Mouse (Mus musculus): ENCODE data around the gene Snx29. TPM values are rescaled to one million over a fixed set of nuclear protein-coding genes. Genes with fewer than 3 reads are reported as not detected.

Gene Snx29
- polyA plus RNA-seq, 1 experiment from 2014 or later, result 6.9 TPM

GRCm38 (mm10) chr16:11629704-11630103, 307.0 kb downstream of the Snx29 start:
- no peaks in the 10 kb centered on the region for H3K4me1 ChIP-seq (replicated peaks; ENCODE audit: insufficient read depth, low read length)

GRCm38 (mm10) chr16:11630489-11630888, 307.8 kb downstream of the Snx29 start:
- no peak overlapping the region for H3K4me2 ChIP-seq (ENCODE audit: low read length)
- ATAC-seq (replicated peaks; ENCODE audit: low FRiP score, low read depth) (no peak), DNase-seq (ENCODE audit: low spot score) (peak; percentile 36)
- H3K9me3 ChIP-seq (replicated peaks; ENCODE audit: low read length), result no peaks in the 10 kb centered on the region
- no peak overlapping the region for H3K9ac ChIP-seq (ENCODE audit: low read depth, low read length)
- no peak for TF ChIP-seq CTCF (IDR thresholded peaks at IDR 0.05; ENCODE audit: low read depth)
- H3K27ac ChIP-seq, result no peak overlapping the region
- 28% methylated on average over 5 of the region's 5 CpGs for WGBS
- H3K36me3 ChIP-seq (ENCODE audit: insufficient read depth, low read length), result no peaks in the 10 kb centered on the region
- no peaks in the 10 kb centered on the region for H3K27me3 ChIP-seq (ENCODE audit: insufficient read depth, low read length)
- no peak overlapping the region for H3K4me3 ChIP-seq (replicated peaks; ENCODE audit: low read depth, low read length)
- H3K4me1 ChIP-seq (replicated peaks; ENCODE audit: insufficient read depth, low read length), result no peaks in the 10 kb centered on the region

More at GRCm38 (mm10) chr16:11629704-11630103, 307.0 kb downstream of the Snx29 start:
- no peak overlapping the region for H3K27ac ChIP-seq
- no peaks in the 10 kb centered on the region for H3K36me3 ChIP-seq (ENCODE audit: insufficient read depth, low read length)
- no peak overlapping the region for H3K4me2 ChIP-seq (ENCODE audit: low read length)
- H3K9me3 ChIP-seq (replicated peaks; ENCODE audit: low read length), result no peaks in the 10 kb centered on the region
- no peak overlapping the region for H3K9ac ChIP-seq (ENCODE audit: low read depth, low read length)
- H3K4me3 ChIP-seq (replicated peaks; ENCODE audit: low read depth, low read length), result no peak overlapping the region
- H3K27me3 ChIP-seq (ENCODE audit: insufficient read depth, low read length), result no peaks in the 10 kb centered on the region
- DNase-seq (ENCODE audit: low spot score), result no peak
- WGBS, result 83% methylated on average over 7 of the region's 7 CpGs
- no peak for TF ChIP-seq CTCF (IDR thresholded peaks at IDR 0.05; ENCODE audit: low read depth)
- ATAC-seq (replicated peaks; ENCODE audit: low FRiP score, low read depth), result no peak

GRCm38 (mm10) chr16:11632205-11632747, 309.6 kb downstream of the Snx29 start:
- H3K4me3 ChIP-seq (replicated peaks; ENCODE audit: low read depth, low read length), result no peak overlapping the region
- DNase-seq (ENCODE audit: low spot score) (no peak), ATAC-seq (replicated peaks; ENCODE audit: low FRiP score, low read depth) (no peak)
- no peaks in the 10 kb centered on the region for H3K36me3 ChIP-seq (ENCODE audit: insufficient read depth, low read length)
- no peaks in the 10 kb centered on the region for H3K27me3 ChIP-seq (ENCODE audit: insufficient read depth, low read length)
- H3K4me2 ChIP-seq (ENCODE audit: low read length), result no peak overlapping the region
- H3K27ac ChIP-seq, result no peak overlapping the region
- no peak for TF ChIP-seq CTCF (IDR thresholded peaks at IDR 0.05; ENCODE audit: low read depth)
- no peak overlapping the region for H3K9ac ChIP-seq (ENCODE audit: low read depth, low read length)
- H3K4me1 ChIP-seq (replicated peaks; ENCODE audit: insufficient read depth, low read length), result no peaks in the 10 kb centered on the region
- 65% methylated on average over 2 of the region's 2 CpGs for WGBS
- H3K9me3 ChIP-seq (replicated peaks; ENCODE audit: low read length), result no peaks in the 10 kb centered on the region

- Histone ChIP-seq H3K36me3 (ENCODE audit: insufficient read depth, low read length) (no peaks in the 10 kb centered on the region), H3K4me1 (replicated peaks; ENCODE audit: insufficient read depth, low read length) (no peaks in the 10 kb centered on the region), H3K4me2 (ENCODE audit: low read length) (no peak overlapping the region), H3K9ac (ENCODE audit: low read depth, low read length) (no peak overlapping the region), H3K27me3 (ENCODE audit: insufficient read depth, low read length) (no peaks in the 10 kb centered on the region), H3K4me3 (replicated peaks; ENCODE audit: low read depth, low read length) (no peak overlapping the region), H3K27ac (peak overlapping the region; percentile 36; the same call in 1 of the 2 replicates), H3K9me3 (replicated peaks; ENCODE audit: low read length) (no peaks in the 10 kb centered on the region)
- TF ChIP-seq CTCF (IDR thresholded peaks at IDR 0.05; ENCODE audit: low read depth), result no peak
- 52% methylated on average over 7 of the region's 7 CpGs for WGBS
- DNase-seq (ENCODE audit: low spot score) (peak; percentile 68), ATAC-seq (replicated peaks; ENCODE audit: low FRiP score, low read depth) (peak; percentile 40; the same call in 1 of the 2 replicates)
Measured at GRCm38 (mm10) chr16:11636196-11636733, 313.6 kb downstream of the Snx29 start.

- DNase-seq (ENCODE audit: low spot score) (peak; percentile 32), ATAC-seq (replicated peaks; ENCODE audit: low FRiP score, low read depth) (no peak)
- Histone ChIP-seq H3K4me3 (replicated peaks; ENCODE audit: low read depth, low read length) (no peak overlapping the region), H3K4me1 (replicated peaks; ENCODE audit: insufficient read depth, low read length) (no peaks in the 10 kb centered on the region), H3K9me3 (replicated peaks; ENCODE audit: low read length) (no peaks in the 10 kb centered on the region), H3K36me3 (ENCODE audit: insufficient read depth, low read length) (no peaks in the 10 kb centered on the region), H3K4me2 (ENCODE audit: low read length) (no peak overlapping the region), H3K9ac (ENCODE audit: low read depth, low read length) (no peak overlapping the region), H3K27ac (0 out of 2 replicates have a peak overlapping the region, but pooled peaks have one; percentile 36), H3K27me3 (ENCODE audit: insufficient read depth, low read length) (no peaks in the 10 kb centered on the region)
- 5% methylated on average over 3 of the region's 3 CpGs for WGBS
- no peak for TF ChIP-seq CTCF (IDR thresholded peaks at IDR 0.05; ENCODE audit: low read depth)
Measured at GRCm38 (mm10) chr16:11636902-11637301, 314.2 kb downstream of the Snx29 start.

GRCm38 (mm10) chr16:11637794-11638193, 315.1 kb downstream of the Snx29 start:
- Histone ChIP-seq H3K36me3 (ENCODE audit: insufficient read depth, low read length) (no peaks in the 10 kb centered on the region), H3K27ac (no peak overlapping the region), H3K4me3 (replicated peaks; ENCODE audit: low read depth, low read length) (no peak overlapping the region), H3K9ac (ENCODE audit: low read depth, low read length) (no peak overlapping the region), H3K27me3 (ENCODE audit: insufficient read depth, low read length) (no peaks in the 10 kb centered on the region), H3K9me3 (replicated peaks; ENCODE audit: low read length) (no peaks in the 10 kb centered on the region), H3K4me2 (ENCODE audit: low read length) (no peak overlapping the region), H3K4me1 (replicated peaks; ENCODE audit: insufficient read depth, low read length) (no peaks in the 10 kb centered on the region)
- ATAC-seq (replicated peaks; ENCODE audit: low FRiP score, low read depth), result no peak
- DNase-seq (ENCODE audit: low spot score), result no peak
- TF ChIP-seq CTCF (IDR thresholded peaks at IDR 0.05; ENCODE audit: low read depth), result no peak

All from kidney, postnatal 0 days (tissue).